Mouse (Mus musculus) spleen, adult 2 months (tissue): ENCODE results near the gene Psmc3ip.

Experiments
- CTCF ChIP-seq: fragments of 200-500 bp; IDR thresholded peaks from 2 replicates; pipeline ENCODE4 v1.5.1; 2011; ENCODE audit warnings: mild to moderate bottlenecking, inconsistent platforms; ENCODE audit not compliant: insufficient read depth, insufficient read length, insufficient replicate concordance; ENCODE audit errors: extremely low read depth
- POLR2A ChIP-seq: fragments of 200-500 bp; IDR thresholded peaks from 2 replicates; pipeline ENCODE4 v1.6.1; 2011; ENCODE audit warnings: low read depth, low read length, inconsistent platforms

GRCm38 (mm10) chr11:101063676-101064327 lies 31.4 kb downstream of the Psmc3ip start:
- TF ChIP-seq CTCF, result no peak
- TF ChIP-seq POLR2A, result peak; percentile 74
